Mouse (Mus musculus) retina, adult 2 months (tissue): ENCODE results near the gene Foxa1.

Experiments
- DNase-seq: peaks from one replicate; pipeline ENCODE4 v3.0.0-alpha.2; 2012; ENCODE audit warnings: low read depth, low spot score

The Foxa1 gene

DNA sequence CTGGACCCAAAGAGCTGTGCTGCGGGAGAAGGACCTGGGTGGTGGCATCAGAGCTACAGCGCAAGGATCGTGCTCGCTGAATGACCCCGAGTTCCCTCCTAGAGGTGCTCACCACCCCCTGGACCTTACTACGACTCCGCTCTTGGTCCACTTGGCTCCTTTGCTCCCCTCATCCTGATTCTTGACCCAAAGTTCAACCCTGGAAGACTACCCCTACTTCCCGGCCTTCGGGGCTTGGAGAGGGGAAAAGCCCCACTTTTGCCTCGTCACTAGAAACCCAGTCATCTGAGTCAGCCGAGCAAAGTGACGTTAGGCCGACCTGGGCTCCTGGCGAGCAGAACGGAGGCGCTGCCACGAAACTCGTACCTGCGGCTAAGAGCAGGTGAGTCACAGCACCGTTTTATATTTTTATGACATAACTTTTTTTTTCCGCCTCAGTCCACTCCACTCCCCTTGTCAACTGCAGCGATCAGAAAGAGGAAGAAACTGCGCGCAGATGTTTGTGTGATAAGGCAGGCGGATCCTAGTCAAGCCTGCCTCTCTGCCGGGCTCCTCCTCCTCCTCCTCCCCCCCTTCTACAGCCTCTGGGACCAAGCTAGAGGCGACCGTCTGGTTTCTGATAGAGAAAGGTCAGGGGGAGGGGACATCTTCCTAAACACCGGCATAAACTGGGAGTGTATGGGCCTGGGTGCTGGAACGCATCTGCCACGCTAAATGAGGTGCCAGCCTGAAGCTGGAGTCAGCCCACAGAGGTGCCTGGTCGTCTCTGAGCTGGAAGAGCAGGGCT is at the start of gene Foxa1:
Gene Foxa1 (minus strand): TSS at position 502 of the 787 bp plus-strand sequence.
- DNase-seq: no peak

DNA sequence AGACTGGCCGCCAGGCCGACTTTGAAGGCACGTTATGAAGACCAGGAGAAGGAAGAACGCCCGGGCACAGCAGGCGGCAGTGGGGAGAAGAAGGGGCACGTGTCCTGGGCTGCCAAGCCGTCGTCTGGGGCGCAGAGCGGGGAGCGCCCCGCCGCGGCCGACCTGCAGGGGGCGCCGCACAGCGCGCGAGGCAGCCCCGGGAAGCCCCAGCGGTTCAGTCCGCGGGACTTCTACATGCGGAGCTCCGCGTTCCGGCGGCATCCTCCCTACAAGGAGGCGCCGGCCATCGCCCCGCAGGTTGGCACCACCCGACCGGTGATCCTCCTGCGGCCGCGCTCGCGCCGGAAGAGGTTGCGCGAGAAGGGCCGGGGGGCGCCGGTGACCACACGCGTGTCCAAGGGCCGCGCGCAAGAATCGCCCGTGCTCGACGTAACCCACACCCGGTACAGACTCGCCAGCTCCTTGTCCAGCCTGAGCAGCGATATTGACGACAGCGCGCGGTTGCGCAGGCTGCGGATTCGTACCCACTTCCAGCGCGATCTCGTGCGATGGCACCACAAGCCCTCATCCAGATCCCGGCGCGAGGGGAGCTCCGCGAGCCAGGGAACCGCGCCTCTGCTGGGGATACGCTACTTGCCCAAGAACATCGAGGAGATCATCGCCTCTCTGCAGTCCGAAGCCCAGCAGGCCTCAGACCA is 29.4 kb upstream of the Foxa1 start:
- no peak for DNase-seq

DNA sequence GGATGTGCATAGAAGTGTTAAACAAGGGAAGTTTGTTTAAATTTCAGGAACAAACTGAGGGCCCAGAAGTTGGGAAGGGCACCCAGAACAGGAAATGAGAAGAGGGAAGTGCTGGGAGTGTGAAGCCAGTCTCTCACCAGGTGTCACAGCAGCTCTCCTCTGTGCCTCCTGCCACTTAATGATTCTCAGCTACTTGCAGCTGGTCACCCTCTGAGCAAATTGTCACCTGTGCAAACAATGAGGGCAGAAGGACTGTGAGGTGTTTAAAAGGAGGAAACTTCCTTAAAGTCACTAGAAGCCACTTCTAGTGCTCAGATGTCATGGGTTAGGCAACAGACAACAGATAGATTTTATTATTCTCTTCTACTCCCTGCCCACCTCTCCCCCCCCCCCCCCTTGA is 25.7 kb upstream of the Foxa1 start:
- DNase-seq: no peak

DNA sequence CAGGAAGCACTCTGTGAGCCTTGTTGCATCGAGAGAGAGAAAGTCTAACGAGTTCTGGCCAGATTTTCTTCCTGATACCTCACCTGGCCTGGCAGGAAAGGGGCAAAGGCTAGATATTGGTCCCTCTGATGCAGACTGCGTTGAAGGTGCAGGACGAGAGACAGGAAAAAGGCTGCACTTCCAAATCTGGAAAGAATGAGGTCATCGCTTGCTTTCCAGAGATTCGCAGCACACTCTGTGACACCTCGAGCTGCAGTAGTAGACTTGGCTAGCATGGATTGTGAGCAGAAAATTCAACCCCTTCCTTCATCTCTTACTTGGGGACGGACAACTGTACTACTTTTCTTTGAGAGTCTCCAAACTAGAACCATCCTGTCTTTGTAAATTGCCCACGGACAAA is 25.1 kb upstream of the Foxa1 start:
- no peak for DNase-seq

DNA sequence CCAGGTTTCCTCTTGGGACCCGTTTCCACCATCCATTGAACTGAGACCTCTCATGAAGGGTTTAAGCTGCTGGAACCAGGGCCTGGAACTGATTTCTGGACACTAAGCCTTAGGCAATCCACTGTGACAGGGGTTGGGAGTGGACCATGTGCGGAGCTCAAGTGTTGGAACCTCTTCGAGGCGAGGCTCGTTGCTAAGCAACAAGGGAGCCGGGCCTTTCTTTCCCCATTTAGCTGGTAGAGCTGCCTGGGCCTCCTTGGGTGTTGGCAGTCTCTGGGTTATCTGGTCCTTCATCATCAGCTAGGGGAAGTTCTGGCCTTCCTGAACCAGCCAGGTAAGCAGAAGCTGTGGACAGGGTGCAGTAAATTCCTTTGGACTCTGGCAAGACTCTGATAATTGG is 17.2 kb upstream of the Foxa1 start, which contains the start of gene Ttc6:
Gene Ttc6 (plus strand): TSS at position 205 of the 400 bp plus-strand sequence.
- DNase-seq: no peak

DNA sequence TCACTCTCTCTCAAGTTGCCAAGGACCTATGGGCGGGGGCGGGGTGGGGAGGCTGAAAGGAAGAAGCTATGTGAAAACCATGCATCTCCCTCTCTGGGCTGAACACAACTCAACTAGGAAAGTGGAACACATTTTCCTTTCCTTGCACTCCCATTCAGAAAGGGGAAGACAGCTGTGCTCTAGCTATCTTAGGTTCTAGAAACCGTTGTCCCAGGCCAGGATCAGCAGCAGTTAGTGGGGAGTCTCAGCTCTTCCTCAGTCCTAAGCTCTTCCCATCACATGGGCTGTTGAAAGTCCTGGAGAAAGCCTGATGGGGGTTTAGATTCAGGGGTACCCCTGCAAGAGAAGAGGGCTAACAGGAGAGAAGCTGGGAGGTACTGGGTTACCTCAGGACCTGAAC is 7.4 kb upstream of the Foxa1 start:
- no peak for DNase-seq

DNA sequence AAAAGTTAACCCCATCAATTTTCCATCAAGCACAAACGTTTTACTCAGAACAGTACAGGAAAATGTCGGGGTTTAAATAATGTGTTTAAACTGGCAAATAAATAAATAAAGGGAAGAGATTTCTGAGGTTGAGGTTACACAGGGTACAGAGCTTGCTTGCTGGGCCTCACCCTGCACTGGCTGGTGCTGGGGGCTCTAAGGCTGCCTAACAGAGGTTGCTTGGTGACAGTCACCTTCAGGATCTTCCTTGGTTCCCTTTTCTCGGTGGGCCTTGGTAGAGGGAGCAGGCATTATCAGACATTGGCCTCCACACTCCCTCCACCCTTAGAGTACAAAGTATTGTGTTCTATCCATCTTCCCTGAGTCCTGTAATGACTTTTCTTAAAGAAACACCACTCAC is 5.6 kb upstream of the Foxa1 start:
- DNase-seq: no peak

DNA sequence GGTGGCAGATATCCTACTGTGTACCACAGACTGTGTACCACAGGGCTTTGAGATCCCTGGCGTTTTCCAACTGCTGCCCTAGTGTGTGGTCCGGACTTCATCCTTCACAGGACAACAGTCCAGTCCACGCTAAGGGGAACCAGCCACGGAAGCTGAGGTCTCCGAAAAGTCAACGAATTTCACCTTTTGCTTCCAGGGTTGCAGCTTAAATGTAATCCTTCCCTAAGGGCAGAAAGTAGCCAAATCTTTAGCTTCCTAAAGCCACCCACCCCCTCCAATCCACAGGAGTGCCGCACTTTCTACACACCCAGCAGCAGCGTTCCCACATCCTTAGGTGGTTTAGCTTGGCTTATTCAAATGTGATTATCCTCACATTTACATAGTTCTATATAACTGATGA is 4.2 kb upstream of the Foxa1 start:
- DNase-seq: no peak

DNA sequence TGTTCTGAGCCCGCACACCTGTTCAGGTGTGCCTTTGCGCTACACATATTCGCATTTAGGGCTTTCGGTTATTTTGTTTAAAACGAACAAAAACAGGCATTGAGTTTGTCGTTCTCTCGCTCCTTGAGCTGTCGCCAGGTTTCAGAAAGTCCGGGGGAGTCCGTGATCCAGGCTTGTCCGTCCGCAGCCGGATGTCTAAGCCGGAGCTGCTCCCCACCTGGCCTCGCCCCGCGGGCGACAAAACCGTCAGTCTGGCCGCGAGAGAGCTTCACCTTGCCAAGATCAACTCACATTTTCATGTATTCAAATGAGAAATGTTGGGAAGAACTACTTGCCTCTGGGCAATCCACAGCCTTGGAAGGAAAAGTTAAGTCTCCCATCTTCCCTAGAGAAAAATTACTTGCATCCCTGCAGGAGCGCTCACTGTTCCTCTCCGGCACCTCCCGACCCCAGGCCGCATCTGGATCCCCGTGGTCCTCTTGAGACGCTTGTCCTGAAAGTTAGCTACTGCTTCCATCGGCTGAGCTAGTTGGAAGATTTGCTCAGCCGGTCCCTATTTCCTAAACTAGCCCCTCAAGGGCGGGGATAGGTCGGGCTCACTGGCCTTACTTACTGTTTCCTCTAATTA is 3.6 kb upstream of the Foxa1 start:
- no peak for DNase-seq

DNA sequence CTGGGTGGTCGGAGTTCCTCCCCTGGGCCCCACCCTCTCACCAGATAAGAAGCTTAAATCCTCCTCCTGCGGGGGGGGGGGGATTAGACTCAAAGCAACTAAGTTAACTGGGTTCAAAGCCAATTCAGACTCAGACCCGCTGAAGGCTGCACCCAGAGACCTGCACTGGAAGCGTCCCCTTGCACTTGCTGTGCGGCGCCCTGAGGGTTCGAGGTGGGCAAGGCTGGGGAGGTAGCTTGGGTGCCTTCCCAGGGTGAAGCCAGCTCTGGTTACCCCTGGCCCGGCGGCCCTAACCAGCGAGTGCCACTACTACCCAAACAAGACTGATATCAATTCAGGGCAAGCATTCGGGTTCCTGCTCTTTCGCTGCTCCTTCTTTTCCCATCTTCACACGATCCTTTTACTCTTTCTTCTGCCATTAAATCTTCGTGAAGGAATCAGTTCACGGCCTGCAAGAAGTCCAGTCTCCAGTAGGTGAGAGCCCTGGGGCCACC is 3.0 kb upstream of the Foxa1 start:
- DNase-seq: no peak

DNA sequence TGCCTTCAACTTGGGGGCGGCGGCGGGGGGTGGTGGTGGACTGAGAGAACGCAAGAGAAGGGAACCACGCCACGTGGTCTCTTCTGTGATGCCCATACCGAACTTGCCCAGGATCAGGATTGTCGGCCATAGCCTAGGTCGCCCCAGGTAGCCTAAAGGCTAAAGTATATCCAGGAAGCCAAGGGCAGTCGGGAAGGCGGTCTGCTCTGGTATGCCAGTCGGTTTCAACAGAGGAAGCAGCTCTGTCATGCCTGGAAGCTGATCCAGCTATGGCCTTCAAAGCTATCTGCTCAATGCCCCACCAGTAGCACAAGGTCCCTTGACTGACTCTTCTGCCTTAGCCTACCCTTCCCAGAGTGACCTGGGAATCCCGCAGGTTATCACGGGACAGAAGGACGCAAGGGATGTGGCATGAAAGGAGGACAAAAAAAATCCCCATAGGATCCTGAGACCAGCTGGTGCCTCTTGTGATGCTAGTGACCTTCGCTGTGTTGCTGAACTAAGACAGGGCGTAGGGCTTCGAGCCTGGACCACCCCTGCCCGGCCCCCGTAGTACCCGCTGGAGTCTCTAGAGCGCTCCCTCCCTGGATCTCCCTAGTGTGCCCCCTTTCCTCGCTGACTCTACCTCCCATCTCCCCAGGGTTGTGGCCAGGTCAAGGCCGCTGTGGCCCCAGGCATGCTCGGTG is 2.4 kb upstream of the Foxa1 start:
- DNase-seq: no peak

DNA sequence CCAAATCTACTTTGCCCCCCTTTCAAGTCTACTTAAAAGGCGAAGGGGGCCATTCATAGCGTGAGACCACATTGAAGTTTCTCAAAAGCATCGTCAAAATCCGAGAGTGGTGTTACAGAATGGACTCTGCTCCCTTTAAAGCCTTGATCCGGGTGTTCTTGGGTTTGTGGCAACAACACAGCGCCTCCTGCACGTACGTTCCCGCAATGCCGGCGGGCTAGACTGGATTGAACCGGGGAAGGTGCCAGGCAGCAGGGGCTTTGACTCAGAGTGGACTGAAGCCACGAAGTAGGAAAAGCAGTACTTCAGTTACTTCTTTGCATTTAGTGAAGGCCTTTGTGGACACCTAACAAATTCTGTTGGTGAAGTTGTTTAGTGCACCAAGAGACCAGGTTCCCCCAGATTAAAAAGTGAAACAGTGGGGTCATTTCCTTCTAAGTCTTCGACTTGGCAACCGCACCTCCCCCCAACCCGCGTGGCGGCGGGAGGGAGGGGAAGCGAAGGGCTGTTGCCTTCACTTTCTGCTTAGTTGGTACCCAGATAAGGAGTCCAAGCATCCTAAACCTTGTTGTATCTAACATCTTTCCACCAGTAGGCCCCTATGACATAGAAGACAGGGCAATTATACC is 1.8 kb upstream of the Foxa1 start:
- no peak for DNase-seq

DNA sequence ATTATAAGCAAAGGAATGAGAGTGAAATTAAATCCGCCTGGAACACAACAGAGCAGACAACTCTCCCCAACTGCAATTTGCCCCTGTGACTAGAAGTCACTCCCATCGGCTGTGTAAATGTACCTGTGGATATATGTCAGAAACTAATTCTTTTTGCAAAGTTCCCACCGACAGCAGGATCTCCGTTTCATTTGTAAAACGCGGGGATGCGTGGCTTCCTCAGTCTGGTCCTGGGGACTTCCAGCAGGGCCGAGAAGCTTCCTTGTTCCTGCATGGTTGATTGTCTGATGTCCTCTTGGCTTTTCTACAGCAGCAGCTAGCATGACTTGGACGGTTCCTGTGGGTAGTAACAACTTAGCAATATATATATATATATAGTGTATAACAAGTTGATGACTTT is 1.2 kb upstream of the Foxa1 start:
- DNase-seq: no peak

DNA sequence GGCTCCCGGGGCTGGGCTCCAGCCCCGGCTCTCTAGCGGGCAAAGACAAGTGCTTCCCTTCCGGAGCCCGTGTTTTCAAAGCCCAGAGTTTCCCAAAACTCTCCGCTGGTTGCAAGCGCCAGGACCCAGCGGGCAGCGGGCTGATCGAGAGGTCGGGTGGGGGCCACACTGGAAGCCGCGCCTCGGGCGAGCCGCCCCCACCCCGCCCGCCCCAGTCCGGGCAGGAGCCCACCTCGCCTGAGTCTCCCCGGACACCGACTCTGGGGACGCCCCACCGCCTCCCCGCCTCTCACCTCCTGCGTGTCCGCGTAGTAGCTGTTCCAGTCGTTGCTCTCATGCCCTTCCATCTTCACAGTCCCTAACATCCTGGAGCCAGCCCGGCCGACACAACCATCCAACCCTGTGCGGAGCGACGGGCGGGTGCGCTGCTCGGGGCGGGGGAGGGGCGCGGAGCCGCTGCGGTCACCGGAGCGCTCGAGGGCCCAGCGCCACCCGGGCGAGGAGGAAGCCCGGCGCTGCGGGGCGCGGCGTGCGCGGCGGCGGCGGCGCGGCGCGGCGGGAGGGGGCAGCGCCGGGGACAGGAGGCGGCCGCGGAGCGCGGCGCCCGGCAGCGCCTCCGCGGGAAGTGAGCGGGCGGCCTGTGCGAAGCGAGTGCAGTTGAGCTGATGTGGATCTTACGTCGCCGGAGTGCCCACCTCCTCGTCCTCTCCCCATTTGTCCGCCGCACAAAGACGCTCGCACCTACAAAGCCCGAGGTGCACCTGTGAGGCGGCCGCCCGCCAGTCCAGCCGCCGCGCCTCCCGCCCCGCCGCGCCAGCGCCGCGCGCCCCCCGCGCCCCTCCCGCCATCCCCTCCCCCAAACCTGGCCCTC is 1.1 kb downstream of the Foxa1 start:
- DNase-seq: no peak

DNA sequence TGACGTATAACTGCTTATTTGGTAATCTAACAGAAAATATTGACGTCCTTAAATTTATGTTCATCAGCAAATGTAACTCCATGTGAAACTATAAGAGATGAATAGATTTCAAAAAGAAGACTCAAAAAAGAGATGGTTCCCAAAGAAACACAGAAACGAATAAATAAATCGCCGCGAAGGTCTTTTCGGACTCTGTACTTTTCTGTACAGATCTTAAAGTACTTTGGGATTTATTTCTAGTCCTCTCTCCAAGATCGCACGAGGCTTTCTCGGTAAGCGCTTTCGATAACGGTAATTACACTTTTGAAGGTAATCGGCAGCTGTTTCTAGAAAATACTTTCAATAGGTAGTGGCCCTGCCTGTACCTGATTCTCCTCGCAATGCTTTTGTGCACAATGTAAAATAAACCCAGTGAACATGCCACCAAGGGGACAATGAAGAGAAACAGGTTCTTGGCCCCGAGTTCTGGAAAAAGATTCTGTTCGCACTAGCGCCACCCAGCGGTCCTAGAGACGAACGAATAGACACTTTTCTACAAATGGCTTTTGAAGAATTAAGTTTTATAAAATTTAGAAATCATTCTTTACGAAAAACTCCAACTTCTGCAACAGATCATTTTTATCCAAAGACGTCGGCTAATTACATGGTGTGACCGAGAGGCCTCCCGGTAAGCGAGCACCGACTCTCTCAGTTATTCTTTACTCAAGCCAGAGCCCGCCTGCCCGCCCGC is 1.9 kb downstream of the Foxa1 start:
- no peak for DNase-seq

DNA sequence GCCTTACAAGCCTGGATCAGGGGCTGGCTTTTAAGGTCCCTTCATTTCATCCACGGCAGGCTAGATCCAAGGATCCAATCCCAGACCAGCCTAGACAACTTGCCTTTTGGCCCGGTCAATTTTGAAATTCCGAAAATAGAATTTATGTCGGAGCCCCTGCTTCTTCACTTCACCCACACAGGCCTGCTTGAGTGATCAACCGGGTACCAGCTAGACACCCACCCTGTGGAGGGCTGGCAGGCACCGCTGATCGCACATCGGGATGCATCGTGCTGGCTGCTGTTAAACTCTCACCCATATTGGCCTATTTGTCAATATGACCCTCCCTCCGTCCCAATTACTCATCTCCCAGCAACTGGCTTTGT is 3.1 kb downstream of the Foxa1 start:
- DNase-seq: no peak

DNA sequence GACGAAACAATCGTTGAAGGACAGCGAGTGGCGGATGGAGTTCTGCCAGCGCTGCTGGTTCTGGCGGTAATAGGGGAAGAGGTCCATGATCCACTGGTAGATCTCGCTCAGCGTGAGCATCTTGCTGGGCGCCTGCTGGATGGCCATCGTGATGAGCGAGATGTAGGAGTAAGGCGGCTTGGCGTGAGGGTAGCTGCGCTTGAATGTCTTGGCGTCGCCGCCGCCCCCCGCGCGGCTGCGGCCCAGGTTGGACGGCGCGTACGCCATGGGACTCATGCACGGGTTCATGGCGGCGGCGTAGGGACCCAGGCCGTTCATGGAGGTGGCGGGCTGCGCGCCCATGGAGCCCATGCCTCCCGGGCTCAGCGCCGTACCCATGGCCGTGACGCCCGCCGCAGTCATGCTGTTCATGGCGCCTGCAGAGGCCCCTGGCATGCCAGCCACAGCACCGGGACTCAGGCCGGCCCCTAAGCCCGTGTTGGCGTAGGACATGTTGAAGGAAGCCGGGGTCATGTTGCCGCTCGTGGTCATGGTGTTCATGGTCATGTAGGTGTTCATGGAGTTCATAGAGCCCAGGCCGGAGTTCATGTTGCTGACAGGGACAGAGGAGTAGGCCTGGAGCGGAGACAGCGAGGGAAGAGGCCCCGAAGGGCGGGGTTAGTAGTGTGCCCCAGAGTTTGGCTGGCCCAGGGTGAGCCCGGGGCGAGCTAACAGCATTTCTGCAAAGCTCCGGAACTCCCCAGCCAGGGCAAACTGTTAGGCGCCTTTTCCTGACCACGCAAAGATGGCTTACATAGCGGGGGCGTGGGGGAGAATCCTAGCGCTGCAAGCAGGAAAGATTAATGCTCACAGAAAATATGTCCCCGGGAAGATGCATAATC is 3.7 kb downstream of the Foxa1 start:
- no peak for DNase-seq

DNA sequence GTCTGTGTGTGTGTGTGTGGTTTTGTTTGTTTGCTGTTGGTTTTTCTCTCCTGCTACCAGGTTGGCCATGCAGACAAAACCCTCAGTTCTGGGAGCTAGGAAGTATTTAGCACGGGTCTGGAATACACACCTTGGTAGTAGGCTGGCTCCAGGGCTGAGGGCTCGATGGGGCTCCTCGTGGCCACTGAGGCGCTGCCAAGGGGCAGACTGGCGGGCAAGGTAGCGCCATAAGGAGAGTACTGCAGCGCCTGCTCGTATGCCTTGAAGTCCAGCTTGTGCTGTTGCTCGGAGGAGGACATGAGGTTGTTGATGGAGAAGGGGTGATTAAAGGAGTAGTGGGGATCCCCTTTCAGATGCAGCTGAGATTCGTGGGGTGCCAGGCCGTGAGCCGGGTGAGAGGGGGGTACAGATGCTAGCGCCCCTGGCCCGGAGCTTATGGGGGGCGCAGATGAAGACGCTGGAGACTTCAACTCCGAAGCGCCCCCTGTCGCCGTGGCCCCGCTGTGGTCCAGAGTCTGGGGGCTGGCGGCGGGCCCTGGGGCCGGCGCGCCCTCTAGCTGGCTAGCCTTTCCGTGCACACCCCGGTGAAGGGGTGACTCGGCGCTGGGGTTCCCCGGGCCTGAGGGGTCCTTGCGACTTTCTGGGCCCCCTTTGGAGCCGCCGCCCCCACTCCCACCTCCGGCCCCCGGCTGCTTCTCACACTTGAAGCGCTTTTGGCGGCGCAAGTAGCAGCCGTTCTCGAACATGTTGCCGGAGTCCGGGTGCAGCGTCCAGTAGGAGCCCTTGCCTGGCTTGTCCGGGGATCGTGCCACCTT is 4.6 kb downstream of the Foxa1 start:
- no peak for DNase-seq
